Mouse (Mus musculus): ENCODE measurements around the gene Olig3. TPM values are rescaled to one million over a fixed set of nuclear protein-coding genes. Genes with fewer than 3 reads are reported as not detected.

Olig3 gene
- total RNA-seq (2012; rRNA removed): not detected in 2 replicates
- not detected for polyA plus RNA-seq (2012; ENCODE audit: insufficient read depth in 1 of 2, insufficient read length in 2 of 2, low read depth in 1 of 2, low replicate concordance in 2 of 2, missing spikeins in 1 of 2)

DNA sequence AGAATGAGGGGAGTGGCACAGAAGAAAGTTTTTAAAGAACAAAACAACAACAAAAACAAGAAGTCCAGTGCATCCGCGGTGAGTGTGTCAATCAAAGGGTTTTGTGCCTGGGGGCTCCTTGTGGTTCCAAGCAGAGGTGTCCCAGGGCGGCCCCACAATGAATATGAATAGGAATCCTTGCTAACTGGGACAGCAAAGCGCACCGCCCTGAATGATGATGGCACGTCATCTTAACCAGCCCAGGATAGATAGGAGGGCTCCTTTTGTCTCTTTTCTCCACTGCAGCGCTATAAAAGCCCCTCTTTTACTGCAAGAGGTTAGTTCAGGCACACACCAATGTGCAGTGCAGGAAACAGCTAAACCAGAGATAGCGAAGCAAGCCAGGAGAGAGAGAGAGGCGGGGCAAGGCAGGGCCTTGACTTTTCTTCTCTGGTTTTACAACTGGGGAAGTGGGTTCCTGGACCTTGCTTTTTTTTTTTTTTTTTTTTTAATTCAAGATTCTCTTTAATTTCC lies at the start of gene Olig3:
Gene Olig3, plus strand, starts transcription at position 463 of the 513 bp plus-strand sequence.
- H3K4me3 ChIP-seq (ENCODE audit: control insufficient read depth in 1 of 2, insufficient read depth in 1 of 2, low read depth in 2 of 2, low read length in 2 of 2): no peak within 1 kb of the TSS
- no peaks in the 10 kb centered on the region for H3K4me1 ChIP-seq (ENCODE audit: control insufficient read depth in 1 of 2, insufficient read depth in 2 of 2, low read length in 2 of 2)
- DNase-seq (ENCODE audit: low read depth, low spot score): no peak
- no peaks in the 10 kb centered on the region for H3K79me2 ChIP-seq (ENCODE audit: control insufficient read depth, insufficient read depth, low read length, poor library complexity)
- no peak within 1 kb of the TSS for H3K9ac ChIP-seq (ENCODE audit: control insufficient read depth, low read depth, low read length, poor library complexity, severe bottlenecking)
- H3K36me3 ChIP-seq (ENCODE audit: control insufficient read depth in 1 of 2, insufficient read depth in 2 of 2, low read length in 2 of 2): no peaks in the 10 kb centered on the region
- H3K9me3 ChIP-seq (replicated peaks; ENCODE audit: insufficient read depth, low read length): no peaks in the 10 kb centered on the region
- no peaks in the 10 kb centered on the region; a peak in 1 of 4 replicates for H3K27me3 ChIP-seq (ENCODE audit: control insufficient read depth in 1 of 2, insufficient read depth in 2 of 2, low read length in 2 of 2)
- H3K27ac ChIP-seq (ENCODE audit: control insufficient read depth, low read depth, low read length): no peak within 1 kb of the TSS
- TF ChIP-seq CHD2 (IDR thresholded peaks at IDR 0.05; ENCODE audit: low read length): no peak
- TF ChIP-seq KAT2A (conservative IDR thresholded peaks at IDR 0.05; ENCODE audit: low read depth, low read length): no peak
- no peak for TF ChIP-seq CHD1 (IDR thresholded peaks at IDR 0.05; ENCODE audit: low read depth, low read length)
- no peak for TF ChIP-seq TAL1 (IDR thresholded peaks at IDR 0.05; ENCODE audit: low read length)
- no peak for TF ChIP-seq NRF1 (IDR thresholded peaks at IDR 0.05; ENCODE audit: insufficient read depth, low read depth, low read length, poor library complexity, severe bottlenecking)
- TF ChIP-seq HCFC1 (IDR thresholded peaks at IDR 0.05; ENCODE audit: low read depth, low read length): no peak
- no peak for TF ChIP-seq RCOR1 (IDR thresholded peaks at IDR 0.05; ENCODE audit: low read depth, low read length)
- no peak for TF ChIP-seq GATA1 (IDR thresholded peaks at IDR 0.05; ENCODE audit: low read depth, low read length)
- no peak for TF ChIP-seq EP300 (IDR thresholded peaks at IDR 0.05; ENCODE audit: low read depth in 1 of 2, low read length in 2 of 2)
- no peak for TF ChIP-seq MAZ (IDR thresholded peaks at IDR 0.05; ENCODE audit: low read depth, low read length)
- no peak for TF ChIP-seq E2F4 (IDR thresholded peaks at IDR 0.05; ENCODE audit: borderline replicate concordance, low read depth, low read length)

GRCm38 (mm10) chr10:19309681-19310395 lies 46.5 kb upstream of the Olig3 start:
- no peak for DNase-seq (ENCODE audit: low read depth, low spot score)
- no peak for TF ChIP-seq TBP (IDR thresholded peaks at IDR 0.05; ENCODE audit: low read depth, low read length)
- TF ChIP-seq POLR2AphosphoS5 (IDR thresholded peaks at IDR 0.05; ENCODE audit: borderline replicate concordance, low read depth, low read length): no peak
- no peak for TF ChIP-seq E2F4 (IDR thresholded peaks at IDR 0.05; ENCODE audit: borderline replicate concordance, low read depth, low read length)
- no peak for TF ChIP-seq JUND (IDR thresholded peaks at IDR 0.05; ENCODE audit: low read depth, low read length)
- TF ChIP-seq SIN3A (IDR thresholded peaks at IDR 0.05; ENCODE audit: low read length): no peak
- no peak for TF ChIP-seq ZKSCAN1 (IDR thresholded peaks at IDR 0.05; ENCODE audit: low read depth, low read length)
- no peak for TF ChIP-seq UBTF (IDR thresholded peaks at IDR 0.05; ENCODE audit: borderline replicate concordance, insufficient read depth, low read depth, low read length)
- no peak for TF ChIP-seq HCFC1 (IDR thresholded peaks at IDR 0.05; ENCODE audit: low read depth, low read length)
- no peak for TF ChIP-seq MYB (IDR thresholded peaks at IDR 0.05; ENCODE audit: low read depth, low read length)

More at GRCm38 (mm10) chr10:19309681-19310395, 46.5 kb upstream of the Olig3 start:
- Histone ChIP-seq H3K27me3 (ENCODE audit: control insufficient read depth in 1 of 2, insufficient read depth in 2 of 2, low read length in 2 of 2) (no peaks in the 10 kb centered on the region; a peak in 1 of 4 replicates), H3K9me3 (replicated peaks; ENCODE audit: insufficient read depth, low read length) (no peaks in the 10 kb centered on the region), H3K4me3 (ENCODE audit: control insufficient read depth in 1 of 2, insufficient read depth in 1 of 2, low read depth in 2 of 2, low read length in 2 of 2) (no peak overlapping the region), H3K4me1 (ENCODE audit: control insufficient read depth in 1 of 2, insufficient read depth in 2 of 2, low read length in 2 of 2) (no peaks in the 10 kb centered on the region), H3K27ac (ENCODE audit: control insufficient read depth, low read depth, low read length) (no peak overlapping the region), H3K9ac (ENCODE audit: control insufficient read depth, low read depth, low read length, poor library complexity, severe bottlenecking) (no peak overlapping the region), H3K36me3 (ENCODE audit: control insufficient read depth in 1 of 2, insufficient read depth in 2 of 2, low read length in 2 of 2) (no peaks in the 10 kb centered on the region), H3K79me2 (ENCODE audit: control insufficient read depth, insufficient read depth, low read length, poor library complexity) (no peaks in the 10 kb centered on the region)

Measured in MEL (cell line).